Mouse (Mus musculus) 3134 (cell line): Measurements from ENCODE around the gene Evx1.
"Not testable (repeated sequence)": the region's sequence is repeated elsewhere in the genome, so short reads cannot be mapped to it uniquely, and the experiment has no call there.

Source experiments
- DNase-seq: peaks from one replicate; pipeline ENCODE4 v3.0.0-alpha.2; 2011; ENCODE audit warnings: low spot score; ENCODE audit not compliant: insufficient read length; ENCODE audit errors: extremely low read depth

Evx1 gene

DNA sequence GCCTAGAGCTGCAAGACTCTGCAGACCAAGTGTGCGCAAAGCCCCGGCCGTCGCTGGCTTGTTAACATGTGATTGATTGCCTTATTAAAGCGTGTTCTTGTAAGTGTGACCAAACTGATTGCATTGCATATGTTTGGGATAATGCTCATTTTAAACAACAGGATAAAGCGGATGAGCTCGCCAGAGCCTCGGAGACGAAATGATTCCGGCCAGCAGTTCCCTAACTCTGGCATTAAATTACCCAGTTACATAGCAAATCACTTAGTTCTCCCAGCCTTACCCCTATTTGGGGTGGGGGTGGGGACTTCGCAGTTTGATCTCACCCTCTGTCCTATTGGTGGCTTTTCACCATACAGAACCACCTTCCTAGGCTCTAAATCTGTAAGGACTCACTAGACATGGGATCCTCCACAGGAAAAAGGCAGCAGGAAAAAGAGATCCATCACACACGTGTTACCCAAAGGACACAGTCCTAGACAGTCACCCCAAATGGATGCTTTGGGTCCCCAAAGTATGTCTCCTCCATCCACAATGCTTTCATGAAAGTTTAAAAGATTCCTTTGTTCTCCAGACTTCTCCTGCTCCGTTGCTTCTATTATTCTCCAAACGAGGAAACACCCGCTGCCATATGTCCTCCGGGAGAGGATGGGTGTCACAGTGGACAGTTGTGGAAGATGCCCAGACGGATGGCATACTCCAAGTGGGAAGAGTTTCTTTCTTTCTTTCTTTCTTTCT is 6.8 kb downstream of the Evx1 start:
- DNase-seq, result no peak

DNA sequence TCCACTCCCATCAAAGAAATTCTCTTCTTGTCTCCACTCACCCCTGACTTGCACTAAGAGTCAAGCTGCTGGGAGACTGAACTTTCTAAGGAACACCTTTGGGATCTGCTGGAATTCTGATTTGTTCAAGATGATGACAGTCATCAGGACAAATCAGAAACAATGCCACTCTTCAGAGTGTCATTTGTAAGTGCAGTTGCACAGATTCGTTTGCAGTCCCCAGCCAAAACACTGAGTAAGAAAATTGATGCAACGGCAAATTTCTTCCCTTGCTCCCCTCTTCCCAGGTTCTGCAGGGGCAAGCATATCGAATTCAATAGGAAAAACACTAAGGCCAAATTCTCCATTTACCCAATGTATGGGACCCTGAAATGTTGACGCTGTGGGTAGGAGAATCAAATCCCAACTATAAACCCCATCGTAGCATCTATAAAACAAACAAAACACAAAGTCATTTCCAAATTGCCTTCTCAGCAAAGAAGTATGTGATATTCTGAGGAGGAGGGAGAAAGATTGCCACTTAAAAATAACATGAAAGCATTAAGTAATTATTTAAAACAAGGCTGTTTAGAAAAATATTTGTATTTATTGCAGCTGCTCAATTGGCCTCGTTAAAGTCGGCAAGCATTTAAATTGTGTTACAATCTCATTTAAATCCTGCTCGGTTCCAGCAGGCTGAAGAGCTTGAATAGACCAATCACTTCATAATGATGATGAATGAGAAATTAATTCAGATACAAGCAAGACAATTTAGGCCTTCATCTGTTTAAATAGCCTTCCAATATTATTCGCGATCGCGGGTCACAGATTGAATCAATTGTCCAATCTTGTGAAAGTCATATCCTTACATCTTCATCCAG is 7.9 kb downstream of the Evx1 start:
- DNase-seq, result no peak

DNA sequence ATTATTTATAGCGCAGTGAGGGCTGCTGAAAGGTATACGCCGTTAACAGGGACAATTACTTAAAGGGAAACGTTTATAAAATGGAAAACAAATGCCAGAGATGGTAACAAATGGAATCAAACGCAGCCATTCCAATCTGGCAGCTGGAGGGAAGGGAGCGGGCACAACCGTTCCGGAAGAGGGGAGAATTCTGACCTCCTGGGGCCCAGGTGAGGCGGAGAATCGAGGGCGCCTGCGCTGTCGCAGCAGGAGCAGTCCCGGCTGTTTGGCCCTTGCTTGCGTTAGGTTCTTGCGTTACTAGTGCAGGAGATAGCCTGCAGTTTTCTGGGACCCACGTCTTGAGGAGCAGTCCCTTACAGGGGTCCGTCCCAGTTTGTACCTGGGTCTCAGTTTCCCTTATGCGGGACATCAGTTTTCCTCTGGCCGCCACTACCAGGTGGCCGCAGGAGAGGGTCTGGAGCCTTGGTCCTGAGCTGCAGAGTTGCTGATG is 8.6 kb downstream of the Evx1 start:
- no peak for DNase-seq

GRCm38 (mm10) chr6:52322721-52323215 is 9.5 kb downstream of the Evx1 start:
- no peak for DNase-seq

- DNase-seq, result no peak
These were observed 10.0 kb downstream of the Evx1 start for GRCm38 (mm10) chr6:52323292-52323691.

GRCm38 (mm10) chr6:52324061-52324460 is 10.8 kb downstream of the Evx1 start:
- no peak for DNase-seq

GRCm38 (mm10) chr6:52346816-52347215 is 33.5 kb downstream of the Evx1 start:
- not testable (repeated sequence) for DNase-seq

- no peak for DNase-seq
These were observed 52.7 kb downstream of the Evx1 start for GRCm38 (mm10) chr6:52366021-52366420.

DNA sequence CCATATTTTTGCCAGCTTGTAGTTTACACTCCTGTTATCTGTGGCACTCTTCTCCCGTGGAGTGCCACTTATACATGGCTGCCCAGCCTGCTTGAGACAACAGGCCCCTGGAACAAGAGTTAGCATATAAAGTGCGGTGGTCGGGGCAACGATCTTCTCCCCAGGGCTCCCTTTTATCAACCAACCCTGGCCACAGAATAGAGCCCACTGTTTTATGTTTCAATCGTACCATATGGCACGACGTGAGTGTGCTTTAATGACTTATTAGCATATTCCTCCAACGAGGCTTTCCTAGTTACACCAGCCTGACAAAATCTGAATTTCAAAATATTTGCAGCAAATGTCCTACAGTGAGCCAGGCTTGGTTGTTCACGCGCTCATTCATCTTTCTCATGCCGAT is 53.2 kb downstream of the Evx1 start:
- no peak for DNase-seq

GRCm38 (mm10) chr6:52367067-52367466 is 53.8 kb downstream of the Evx1 start:
- no peak for DNase-seq
